Mouse (Mus musculus): Measurements from ENCODE around the gene Tas1r1. TPM values are rescaled to one million over a fixed set of nuclear protein-coding genes. Genes with fewer than 3 reads are reported as not detected.

Gene Tas1r1
- total and polyA plus RNA-seq, 3 experiments = 0.12 to 0.21 TPM; not detected in 1

DNA sequence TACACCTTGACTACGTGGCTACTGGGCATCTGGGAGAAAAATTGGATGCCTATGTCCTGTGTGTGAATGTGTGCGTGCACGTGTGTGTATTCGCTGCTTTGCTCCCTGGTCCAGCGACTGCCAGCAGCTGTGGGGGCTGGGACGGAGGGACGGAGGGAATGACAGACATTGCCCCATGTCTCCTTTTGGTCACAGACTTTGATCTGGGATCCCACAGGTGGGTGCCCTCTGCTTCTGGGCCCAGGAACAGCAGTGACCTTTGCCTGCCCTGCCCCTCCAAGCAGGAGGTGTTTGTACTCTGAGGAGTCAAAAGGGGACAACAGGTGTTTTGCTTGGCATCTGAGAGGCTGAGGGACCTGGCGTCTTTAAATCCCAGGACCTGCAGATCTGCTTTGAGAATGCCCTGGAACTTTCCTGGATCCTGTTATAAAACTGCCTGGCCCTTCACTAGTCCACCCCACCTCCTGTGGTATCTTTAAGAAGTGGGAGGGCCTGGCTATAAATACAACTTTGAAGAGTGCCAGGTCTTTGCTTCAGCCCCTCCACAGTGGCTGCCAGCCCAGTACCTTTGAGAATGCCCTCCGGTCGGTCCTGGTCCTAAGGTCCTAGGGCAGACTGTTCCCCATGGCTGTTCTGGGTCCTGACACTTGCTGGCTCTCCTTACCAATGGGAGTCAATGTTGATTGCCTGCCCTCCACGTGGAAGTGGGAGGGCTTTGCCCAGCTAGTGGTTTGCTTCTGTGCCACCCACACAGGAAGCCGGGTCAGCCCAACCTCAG lies 25.1 kb downstream of the Tas1r1 start:
- no peak overlapping the region for H3K9ac ChIP-seq (ENCODE audit: control insufficient read depth, low read depth, low read length, poor library complexity, severe bottlenecking)
- TF ChIP-seq NRF1 (IDR thresholded peaks at IDR 0.05; ENCODE audit: insufficient read depth, low read depth, low read length, poor library complexity, severe bottlenecking) = no peak
- TF ChIP-seq POLR2AphosphoS5 (IDR thresholded peaks at IDR 0.05; ENCODE audit: borderline replicate concordance, low read depth, low read length) = no peak
- TF ChIP-seq HCFC1 (IDR thresholded peaks at IDR 0.05; ENCODE audit: low read depth, low read length) = no peak
- no peak for TF ChIP-seq JUND (IDR thresholded peaks at IDR 0.05; ENCODE audit: low read depth, low read length)
- no peak for TF ChIP-seq TAL1 (IDR thresholded peaks at IDR 0.05; ENCODE audit: low read length)
- no peak for TF ChIP-seq UBTF (IDR thresholded peaks at IDR 0.05; ENCODE audit: borderline replicate concordance, insufficient read depth, low read depth, low read length)
- no peak for TF ChIP-seq MYB (IDR thresholded peaks at IDR 0.05; ENCODE audit: low read depth, low read length)
- no peak for TF ChIP-seq CHD1 (IDR thresholded peaks at IDR 0.05; ENCODE audit: low read depth, low read length)
- TF ChIP-seq ETS1 (IDR thresholded peaks at IDR 0.05; ENCODE audit: low read depth, low read length) = no peak
- no peak for TF ChIP-seq MAZ (IDR thresholded peaks at IDR 0.05; ENCODE audit: low read depth, low read length)
- TF ChIP-seq ZMIZ1 (IDR thresholded peaks at IDR 0.05; ENCODE audit: low read depth, low read length) = no peak
- TF ChIP-seq RCOR1 (IDR thresholded peaks at IDR 0.05; ENCODE audit: low read depth, low read length) = no peak
- no peak for TF ChIP-seq GATA1 (IDR thresholded peaks at IDR 0.05; ENCODE audit: low read depth, low read length)
- TF ChIP-seq NELFE (IDR thresholded peaks at IDR 0.05; ENCODE audit: low read depth, low read length) = no peak
- no peak for TF ChIP-seq MAX (IDR thresholded peaks at IDR 0.05; ENCODE audit: low read length)
- TF ChIP-seq KAT2A (conservative IDR thresholded peaks at IDR 0.05; ENCODE audit: low read depth, low read length) = no peak
- no peak for DNase-seq (ENCODE audit: low read depth, low spot score)
- H3K4me1 ChIP-seq (ENCODE audit: control insufficient read depth in 1 of 2, insufficient read depth in 2 of 2, low read length in 2 of 2) = peaks cover 0 to 11% of the 10 kb centered on the region in 2 experiments; a peak in 3 of 4 replicates
- peaks cover 2 to 5% of the 10 kb centered on the region in 2 experiments; a peak in 2 of 4 replicates for H3K36me3 ChIP-seq (ENCODE audit: control insufficient read depth in 1 of 2, insufficient read depth in 2 of 2, low read length in 2 of 2)
- no peaks in the 10 kb centered on the region for H3K9me3 ChIP-seq (replicated peaks; ENCODE audit: insufficient read depth, low read length)
- H3K27me3 ChIP-seq (ENCODE audit: control insufficient read depth in 1 of 2, insufficient read depth in 2 of 2, low read length in 2 of 2) = no peaks in the 10 kb centered on the region
- H3K4me3 ChIP-seq (ENCODE audit: control insufficient read depth in 1 of 2, insufficient read depth in 1 of 2, low read depth in 2 of 2, low read length in 2 of 2) = no peak overlapping the region
- H3K79me2 ChIP-seq (ENCODE audit: control insufficient read depth, insufficient read depth, low read length, poor library complexity) = peaks cover 38% of the 10 kb centered on the region
- H3K27ac ChIP-seq (ENCODE audit: control insufficient read depth, low read depth, low read length) = no peak overlapping the region

DNA sequence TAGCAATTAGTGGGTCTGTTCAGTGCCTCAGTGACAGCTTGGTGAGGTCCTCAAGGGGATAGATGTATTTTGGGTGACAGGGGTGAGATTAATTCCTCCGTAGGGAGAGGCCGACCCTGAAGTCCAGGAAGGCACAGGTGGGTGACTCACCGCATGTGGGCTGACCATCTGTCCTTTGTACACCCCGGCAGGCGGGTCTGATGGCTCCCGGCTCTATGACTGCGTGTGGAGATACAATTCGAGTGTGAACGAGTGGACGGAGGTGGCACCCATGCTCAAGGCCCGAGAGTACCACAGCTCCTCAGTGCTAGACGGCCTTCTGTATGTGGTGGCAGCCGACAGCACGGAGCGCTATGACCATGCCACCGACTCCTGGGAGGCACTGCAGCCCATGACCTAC lies 26.3 kb downstream of the Tas1r1 start:
- no peak overlapping the region for H3K9ac ChIP-seq (ENCODE audit: control insufficient read depth, low read depth, low read length, poor library complexity, severe bottlenecking)
- peaks cover 2 to 5% of the 10 kb centered on the region in 2 experiments; a peak in 2 of 4 replicates for H3K36me3 ChIP-seq (ENCODE audit: control insufficient read depth in 1 of 2, insufficient read depth in 2 of 2, low read length in 2 of 2)
- H3K9me3 ChIP-seq (replicated peaks; ENCODE audit: insufficient read depth, low read length) = no peaks in the 10 kb centered on the region
- H3K27me3 ChIP-seq (ENCODE audit: control insufficient read depth in 1 of 2, insufficient read depth in 2 of 2, low read length in 2 of 2) = no peaks in the 10 kb centered on the region
- DNase-seq (ENCODE audit: low read depth, low spot score) = no peak
- H3K4me1 ChIP-seq (ENCODE audit: control insufficient read depth in 1 of 2, insufficient read depth in 2 of 2, low read length in 2 of 2) = peaks cover 0 to 11% of the 10 kb centered on the region in 2 experiments; a peak in 3 of 4 replicates
- TF ChIP-seq CHD1 (IDR thresholded peaks at IDR 0.05; ENCODE audit: low read depth, low read length) (no peak), RCOR1 (IDR thresholded peaks at IDR 0.05; ENCODE audit: low read depth, low read length) (no peak), MYC (IDR thresholded peaks at IDR 0.05; ENCODE audit: low read depth, low read length) (no peak), EP300 (IDR thresholded peaks at IDR 0.05; ENCODE audit: low read depth in 1 of 2, low read length in 2 of 2) (no peak), HCFC1 (IDR thresholded peaks at IDR 0.05; ENCODE audit: low read depth, low read length) (no peak), TAL1 (IDR thresholded peaks at IDR 0.05; ENCODE audit: low read length) (no peak), KAT2A (conservative IDR thresholded peaks at IDR 0.05; ENCODE audit: low read depth, low read length) (no peak), NELFE (IDR thresholded peaks at IDR 0.05; ENCODE audit: low read depth, low read length) (no peak), MAZ (IDR thresholded peaks at IDR 0.05; ENCODE audit: low read depth, low read length) (no peak), ZC3H11A (IDR thresholded peaks at IDR 0.05; ENCODE audit: low read depth, low read length) (no peak), MXI1 (IDR thresholded peaks at IDR 0.05; ENCODE audit: low read depth, low read length) (no peak), TCF12 (IDR thresholded peaks at IDR 0.05; ENCODE audit: low read depth, low read length) (no peak), ZKSCAN1 (IDR thresholded peaks at IDR 0.05; ENCODE audit: low read depth, low read length) (no peak), ZMIZ1 (IDR thresholded peaks at IDR 0.05; ENCODE audit: low read depth, low read length) (no peak), GABPA (IDR thresholded peaks at IDR 0.05; ENCODE audit: low read depth, low read length) (no peak), CHD2 (IDR thresholded peaks at IDR 0.05; ENCODE audit: low read length) (no peak), SIN3A (IDR thresholded peaks at IDR 0.05; ENCODE audit: low read length) (no peak), SMC3 (IDR thresholded peaks at IDR 0.05; ENCODE audit: low read depth, low read length) (no peak), E2F4 (IDR thresholded peaks at IDR 0.05; ENCODE audit: borderline replicate concordance, low read depth, low read length) (no peak)
- H3K4me3 ChIP-seq (ENCODE audit: control insufficient read depth in 1 of 2, insufficient read depth in 1 of 2, low read depth in 2 of 2, low read length in 2 of 2) = no peak overlapping the region
- H3K79me2 ChIP-seq (ENCODE audit: control insufficient read depth, insufficient read depth, low read length, poor library complexity) = peaks cover 38% of the 10 kb centered on the region
- H3K27ac ChIP-seq (ENCODE audit: control insufficient read depth, low read depth, low read length) = no peak overlapping the region
